Mouse (Mus musculus): ENCODE measurements around the gene Cyp2d22.

GRCm38 (mm10) chr15:82376393-82377138 lies 3.5 kb downstream of the Cyp2d22 start:
- TF ChIP-seq GATA1 (IDR thresholded peaks at IDR 0.05; ENCODE audit: low read length) (no peak), TAL1 (IDR thresholded peaks at IDR 0.05; ENCODE audit: low read length) (no peak)

Data from erythroblast, embryonic 14.5 days (primary cell).